Mouse (Mus musculus): Measurements from ENCODE around the gene Cit. TPM values are rescaled to one million over a fixed set of nuclear protein-coding genes. Genes with fewer than 3 reads are reported as not detected.

Cit gene
- total and polyA plus RNA-seq, 3 experiments, result 21.5 to 32.9 (median 24.1) TPM

DNA sequence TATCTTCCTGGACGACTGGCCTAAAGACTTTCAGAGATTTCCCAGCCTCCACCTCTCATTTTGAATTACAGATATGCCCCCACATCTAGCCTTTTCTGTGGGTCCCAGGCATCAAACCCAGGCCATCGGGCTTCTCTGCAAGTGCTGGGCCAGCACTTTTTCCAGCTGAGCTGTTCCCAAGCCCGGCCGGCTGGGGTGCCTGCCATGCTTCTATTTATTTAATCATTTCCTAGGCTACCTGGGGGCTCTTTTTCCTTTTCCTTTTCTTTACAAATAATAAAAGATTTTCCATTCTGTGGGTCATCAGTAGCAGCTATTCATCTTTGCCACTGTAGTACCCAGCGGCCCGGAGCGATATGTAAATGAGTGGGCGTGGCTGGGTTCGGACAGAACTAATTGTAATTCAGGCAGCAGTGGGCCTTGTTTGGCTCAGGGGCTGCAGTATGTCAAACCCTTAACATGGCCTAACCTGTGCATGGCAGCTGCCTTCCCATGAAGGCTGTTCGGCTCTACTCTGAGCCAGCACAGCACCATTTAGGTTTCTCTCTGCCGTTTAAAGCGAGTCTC is 4.3 kb downstream of the Cit start:
- Histone ChIP-seq H3K4me3 (ENCODE audit: control insufficient read depth in 1 of 2, insufficient read depth in 1 of 2, low read depth in 2 of 2, low read length in 2 of 2) (no peak overlapping the region), H3K9ac (ENCODE audit: control insufficient read depth, low read depth, low read length, poor library complexity, severe bottlenecking) (no peak overlapping the region), H3K79me2 (ENCODE audit: control insufficient read depth, insufficient read depth, low read length, poor library complexity) (peaks cover 24% of the 10 kb centered on the region), H3K27me3 (ENCODE audit: control insufficient read depth in 1 of 2, insufficient read depth in 2 of 2, low read length in 2 of 2) (no peaks in the 10 kb centered on the region), H3K9me3 (replicated peaks; ENCODE audit: insufficient read depth, low read length) (no peaks in the 10 kb centered on the region), H3K4me1 (ENCODE audit: control insufficient read depth in 1 of 2, insufficient read depth in 2 of 2, low read length in 2 of 2) (peaks cover 0 to 4% of the 10 kb centered on the region in 2 experiments; a peak in 3 of 4 replicates), H3K36me3 (ENCODE audit: control insufficient read depth in 1 of 2, insufficient read depth in 2 of 2, low read length in 2 of 2) (peaks cover 0 to 10% of the 10 kb centered on the region in 2 experiments), H3K27ac (ENCODE audit: control insufficient read depth, low read depth, low read length) (no peak overlapping the region)
- no peak for DNase-seq (ENCODE audit: low read depth, low spot score)
- TF ChIP-seq HCFC1 (IDR thresholded peaks at IDR 0.05; ENCODE audit: low read depth, low read length) (no peak), ZC3H11A (IDR thresholded peaks at IDR 0.05; ENCODE audit: low read depth, low read length) (no peak), ZNF384 (IDR thresholded peaks at IDR 0.05; ENCODE audit: low read depth, low read length) (no peak), POLR2AphosphoS5 (IDR thresholded peaks at IDR 0.05; ENCODE audit: borderline replicate concordance, low read depth, low read length) (no peak), ELF1 (IDR thresholded peaks at IDR 0.05; ENCODE audit: low read depth, low read length) (no peak), KAT2A (conservative IDR thresholded peaks at IDR 0.05; ENCODE audit: low read depth, low read length) (no peak), POLR2A (IDR thresholded peaks at IDR 0.05; ENCODE audit: control insufficient read depth in 1 of 2, insufficient read depth in 1 of 2, low read depth in 1 of 2, low read length in 2 of 2, poor library complexity in 1 of 2) (no peak), TCF12 (IDR thresholded peaks at IDR 0.05; ENCODE audit: low read depth, low read length) (no peak), MAZ (IDR thresholded peaks at IDR 0.05; ENCODE audit: low read depth, low read length) (no peak), E2F4 (IDR thresholded peaks at IDR 0.05; ENCODE audit: borderline replicate concordance, low read depth, low read length) (no peak), USF1 (IDR thresholded peaks at IDR 0.05; ENCODE audit: low read depth, low read length) (no peak), MAX (IDR thresholded peaks at IDR 0.05; ENCODE audit: low read length) (no peak), GABPA (IDR thresholded peaks at IDR 0.05; ENCODE audit: low read depth, low read length) (no peak)

- DNase-seq (ENCODE audit: low read depth, low spot score), result no peak
- no peak for TF ChIP-seq ZMIZ1 (IDR thresholded peaks at IDR 0.05; ENCODE audit: low read depth, low read length)
- TF ChIP-seq USF1 (IDR thresholded peaks at IDR 0.05; ENCODE audit: low read depth, low read length), result no peak
- TF ChIP-seq ELF1 (IDR thresholded peaks at IDR 0.05; ENCODE audit: low read depth, low read length), result no peak
- TF ChIP-seq CHD1 (IDR thresholded peaks at IDR 0.05; ENCODE audit: low read depth, low read length), result no peak
- TF ChIP-seq USF2 (IDR thresholded peaks at IDR 0.05; ENCODE audit: borderline replicate concordance in 1 of 2, insufficient read depth in 1 of 2, low read depth in 1 of 2, low read length in 2 of 2), result no peak
- TF ChIP-seq POLR2AphosphoS2 (IDR thresholded peaks at IDR 0.05; ENCODE audit: low read length), result no peak
- TF ChIP-seq GATA1 (IDR thresholded peaks at IDR 0.05; ENCODE audit: low read depth, low read length), result no peak
- no peak for TF ChIP-seq SIN3A (IDR thresholded peaks at IDR 0.05; ENCODE audit: low read length)
- no peak for TF ChIP-seq HCFC1 (IDR thresholded peaks at IDR 0.05; ENCODE audit: low read depth, low read length)
- TF ChIP-seq TBP (IDR thresholded peaks at IDR 0.05; ENCODE audit: low read depth, low read length), result no peak
- TF ChIP-seq ZKSCAN1 (IDR thresholded peaks at IDR 0.05; ENCODE audit: low read depth, low read length), result no peak
- TF ChIP-seq ETS1 (IDR thresholded peaks at IDR 0.05; ENCODE audit: low read depth, low read length), result no peak
- no peaks in the 10 kb centered on the region for H3K9me3 ChIP-seq (replicated peaks; ENCODE audit: insufficient read depth, low read length)
- no peaks in the 10 kb centered on the region for H3K27me3 ChIP-seq (ENCODE audit: control insufficient read depth in 1 of 2, insufficient read depth in 2 of 2, low read length in 2 of 2)
- H3K36me3 ChIP-seq (ENCODE audit: control insufficient read depth in 1 of 2, insufficient read depth in 2 of 2, low read length in 2 of 2), result peaks cover 0 to 10% of the 10 kb centered on the region in 2 experiments
- H3K9ac ChIP-seq (ENCODE audit: control insufficient read depth, low read depth, low read length, poor library complexity, severe bottlenecking), result no peak overlapping the region
- H3K4me1 ChIP-seq (ENCODE audit: control insufficient read depth in 1 of 2, insufficient read depth in 2 of 2, low read length in 2 of 2), result peaks cover 0 to 4% of the 10 kb centered on the region in 2 experiments; a peak in 3 of 4 replicates
- no peak overlapping the region for H3K4me3 ChIP-seq (ENCODE audit: control insufficient read depth in 1 of 2, insufficient read depth in 1 of 2, low read depth in 2 of 2, low read length in 2 of 2)
- no peak overlapping the region for H3K27ac ChIP-seq (ENCODE audit: control insufficient read depth, low read depth, low read length)
- H3K79me2 ChIP-seq (ENCODE audit: control insufficient read depth, insufficient read depth, low read length, poor library complexity), result peaks cover 21% of the 10 kb centered on the region
Observed at GRCm38 (mm10) chr5:115850250-115851028, 5.4 kb downstream of the Cit start.

All from MEL (cell line).